Mouse (Mus musculus) forebrain, embryonic 13.5 days (tissue): Measurements from ENCODE around the gene Ccdc88c. TPM values are rescaled to one million over a fixed set of nuclear protein-coding genes. Genes with fewer than 3 reads are reported as not detected.

Source experiments
- ATAC-seq: fragments of 200-750 bp; cut with Nextera tagmentation; 2 replicates; pipeline ENCODE4 v1.8.0; 2017
- H3K27ac ChIP-seq: fragments of 300-500 bp; sonication (generic); 2 replicates; pipeline ENCODE4 v1.5.1; 2015; ENCODE audit warnings: inconsistent platforms, mild to moderate bottlenecking, moderate library complexity
- H3K27me3 ChIP-seq: fragments of 300-500 bp; sonication (generic); 2 replicates; pipeline ENCODE4 v1.6.1; 2015; ENCODE audit warnings: mild to moderate bottlenecking, inconsistent platforms
- H3K36me3 ChIP-seq: fragments of 300-500 bp; sonication (generic); 2 replicates; pipeline ENCODE4 v1.6.1; 2015; ENCODE audit warnings: mild to moderate bottlenecking, inconsistent platforms; ENCODE audit not compliant: poor library complexity, severe bottlenecking
- H3K4me1 ChIP-seq: fragments of 300-500 bp; sonication (generic); 2 replicates; pipeline ENCODE4 v1.6.1; 2015; ENCODE audit warnings: inconsistent platforms
- H3K4me2 ChIP-seq: fragments of 300-500 bp; sonication (generic); 2 replicates; pipeline ENCODE4 v1.6.1; 2015; ENCODE audit warnings: inconsistent platforms, mild to moderate bottlenecking, moderate library complexity
- H3K4me3 ChIP-seq: fragments of 300-500 bp; sonication (generic); 2 replicates; pipeline ENCODE4 v1.5.1; 2015; ENCODE audit warnings: mild to moderate bottlenecking, inconsistent platforms
- H3K9ac ChIP-seq: fragments of 300-500 bp; sonication (generic); 2 replicates; pipeline ENCODE4 v1.6.1; 2015; ENCODE audit warnings: mild to moderate bottlenecking, inconsistent platforms
- H3K9me3 ChIP-seq: fragments of 300-500 bp; sonication (generic); replicated peaks from 2 replicates; pipeline ENCODE4 v1.6.1; 2016; ENCODE audit warnings: inconsistent platforms
- WGBS: fragments of 180-500 bp; shearing (Covaris S2); methylation state at CpG from one replicate; pipeline ENCODE4 v1.1.7; 2015; 5-methylcytosine and 5-hydroxymethylcytosine counted together
- polyA plus RNA-seq: library from polyadenylated mRNA; unstranded; fragments of >200 nt; fragmentation: Nextera tagmentation; extraction: Ambion mirVana; gene quantifications from 2 replicates; pipeline ENCODE4 v1.2.1, GENCODE M21; 2015

The Ccdc88c gene
- polyA plus RNA-seq, 1 experiment from 2014 or later, result 20.7 TPM

- H3K4me3 ChIP-seq, result no peak overlapping the region
- H3K9me3 ChIP-seq, result no peaks in the 10 kb centered on the region
- H3K27me3 ChIP-seq, result no peaks in the 10 kb centered on the region
- H3K9ac ChIP-seq, result no peak overlapping the region
- no peak for ATAC-seq
- H3K27ac ChIP-seq, result no peak overlapping the region
- H3K4me1 ChIP-seq, result no peaks in the 10 kb centered on the region
- peaks cover 92% of the 10 kb centered on the region for H3K36me3 ChIP-seq
- 96% methylated on average over 5 of the region's 5 CpGs for WGBS
- H3K4me2 ChIP-seq, result no peak overlapping the region
Measured at GRCm38 (mm10) chr12:100934796-100935195, 94.1 kb downstream of the Ccdc88c start.

GRCm38 (mm10) chr12:100931653-100932052 lies 97.2 kb downstream of the Ccdc88c start:
- no peak overlapping the region for H3K4me2 ChIP-seq
- no peaks in the 10 kb centered on the region for H3K9me3 ChIP-seq
- no peak overlapping the region for H3K27ac ChIP-seq
- WGBS, result 97% methylated on average over 14 of the region's 14 CpGs
- no peak overlapping the region for H3K9ac ChIP-seq
- no peak for ATAC-seq
- peaks cover 95% of the 10 kb centered on the region for H3K36me3 ChIP-seq
- no peak overlapping the region for H3K4me3 ChIP-seq
- H3K4me1 ChIP-seq, result no peaks in the 10 kb centered on the region
- H3K27me3 ChIP-seq, result no peaks in the 10 kb centered on the region

- H3K9me3 ChIP-seq, result no peaks in the 10 kb centered on the region
- H3K4me1 ChIP-seq, result no peaks in the 10 kb centered on the region
- H3K9ac ChIP-seq, result no peak overlapping the region
- no peak overlapping the region for H3K4me2 ChIP-seq
- no peak overlapping the region for H3K27ac ChIP-seq
- peaks cover 82% of the 10 kb centered on the region for H3K36me3 ChIP-seq
- 94% methylated on average over 9 of the region's 9 CpGs for WGBS
- no peaks in the 10 kb centered on the region for H3K27me3 ChIP-seq
- no peak overlapping the region for H3K4me3 ChIP-seq
- ATAC-seq, result no peak
Measured at GRCm38 (mm10) chr12:100928286-100928685, 100.6 kb downstream of the Ccdc88c start.

- 73% methylated on average over 14 of the region's 14 CpGs for WGBS
- Histone ChIP-seq H3K27ac (no peak overlapping the region), H3K9ac (no peak overlapping the region), H3K4me1 (no peaks in the 10 kb centered on the region), H3K27me3 (no peaks in the 10 kb centered on the region), H3K9me3 (no peaks in the 10 kb centered on the region), H3K4me2 (no peak overlapping the region), H3K36me3 (peaks cover 83% of the 10 kb centered on the region), H3K4me3 (no peak overlapping the region)
- ATAC-seq, result peak; percentile 66
Measured at GRCm38 (mm10) chr12:100925644-100926619, 102.9 kb downstream of the Ccdc88c start.

GRCm38 (mm10) chr12:100924646-100925339 lies 104.1 kb downstream of the Ccdc88c start:
- Histone ChIP-seq H3K27me3 (no peaks in the 10 kb centered on the region), H3K4me2 (no peak overlapping the region), H3K36me3 (peaks cover 83% of the 10 kb centered on the region), H3K27ac (no peak overlapping the region), H3K4me3 (no peak overlapping the region), H3K4me1 (no peaks in the 10 kb centered on the region), H3K9ac (no peak overlapping the region), H3K9me3 (no peaks in the 10 kb centered on the region)
- no peak for ATAC-seq
- WGBS, result 93% methylated on average over 15 of the region's 15 CpGs

- 0 out of 2 replicates have a peak, but pooled peaks cover 9% of the 10 kb centered on the region for H3K27me3 ChIP-seq
- peaks cover 12% of the 10 kb centered on the region; the same call in 1 of the 2 replicates for H3K4me1 ChIP-seq
- no peaks in the 10 kb centered on the region for H3K9me3 ChIP-seq
- H3K9ac ChIP-seq, result no peak overlapping the region
- no peak for ATAC-seq
- no peak overlapping the region for H3K4me2 ChIP-seq
- peaks cover 50% of the 10 kb centered on the region for H3K36me3 ChIP-seq
- no peak overlapping the region for H3K4me3 ChIP-seq
- no peak overlapping the region for H3K27ac ChIP-seq
- 75% methylated on average over 12 of the region's 12 CpGs for WGBS
Measured at GRCm38 (mm10) chr12:100910731-100911130, 118.1 kb downstream of the Ccdc88c start.

- Histone ChIP-seq H3K27me3 (0 out of 2 replicates have a peak, but pooled peaks cover 9% of the 10 kb centered on the region), H3K4me2 (no peak overlapping the region), H3K4me1 (peaks cover 12% of the 10 kb centered on the region; the same call in 1 of the 2 replicates), H3K27ac (no peak overlapping the region), H3K9me3 (no peaks in the 10 kb centered on the region), H3K9ac (no peak overlapping the region), H3K4me3 (no peak overlapping the region), H3K36me3 (peaks cover 40% of the 10 kb centered on the region)
- WGBS, result 71% methylated on average over 6 of the region's 6 CpGs
- no peak for ATAC-seq
Measured at GRCm38 (mm10) chr12:100909765-100910164, 119.1 kb downstream of the Ccdc88c start.

- Histone ChIP-seq H3K9ac (peak overlapping the region; percentile 75), H3K4me2 (peak overlapping the region; percentile 91), H3K4me3 (peak overlapping the region; percentile 45), H3K4me1 (peaks cover 12% of the 10 kb centered on the region; the same call in 1 of the 2 replicates), H3K9me3 (no peaks in the 10 kb centered on the region), H3K27me3 (0 out of 2 replicates have a peak, but pooled peaks cover 9% of the 10 kb centered on the region), H3K36me3 (peaks cover 27% of the 10 kb centered on the region), H3K27ac (no peak overlapping the region)
- peak; percentile 48; the same call in 1 of the 2 replicates for ATAC-seq
- 15% methylated on average over 10 of the region's 10 CpGs for WGBS
Measured at GRCm38 (mm10) chr12:100908298-100909034, 120.4 kb downstream of the Ccdc88c start.

- Histone ChIP-seq H3K9ac (peak within 1 kb of the TSS; percentile 75), H3K4me2 (peak within 1 kb of the TSS; percentile 91), H3K27ac (no peak within 1 kb of the TSS), H3K4me3 (peak within 1 kb of the TSS; percentile 45), H3K4me1 (peaks cover 12% of the 10 kb centered on the region; the same call in 1 of the 2 replicates), H3K9me3 (no peaks in the 10 kb centered on the region), H3K36me3 (peaks cover 20% of the 10 kb centered on the region), H3K27me3 (0 out of 2 replicates have a peak, but pooled peaks cover 9% of the 10 kb centered on the region)
- peak; percentile 51 for ATAC-seq
- 3% methylated on average over 39 of the region's 39 CpGs for WGBS
Measured at GRCm38 (mm10) chr12:100907598-100908297, 121.1 kb downstream of the Ccdc88c start, which contains the start of gene Gpr68. Gene Gpr68 (minus strand): TSS chr12:100908198.

- WGBS, result 78% methylated on average over 5 of the region's 5 CpGs
- Histone ChIP-seq H3K4me1 (peaks cover 12% of the 10 kb centered on the region; the same call in 1 of the 2 replicates), H3K36me3 (peaks cover 11% of the 10 kb centered on the region; the same call in 1 of the 2 replicates), H3K9me3 (no peaks in the 10 kb centered on the region), H3K4me3 (no peak overlapping the region), H3K9ac (no peak overlapping the region), H3K4me2 (no peak overlapping the region), H3K27me3 (0 out of 2 replicates have a peak, but pooled peaks cover 9% of the 10 kb centered on the region), H3K27ac (no peak overlapping the region)
- ATAC-seq, result no peak
Measured at GRCm38 (mm10) chr12:100906861-100907260, 122.0 kb downstream of the Ccdc88c start.

GRCm38 (mm10) chr12:100903761-100904160 lies 125.1 kb downstream of the Ccdc88c start:
- H3K9ac ChIP-seq, result no peak overlapping the region
- H3K4me2 ChIP-seq, result no peak overlapping the region
- H3K36me3 ChIP-seq, result no peaks in the 10 kb centered on the region
- peaks cover 21% of the 10 kb centered on the region for H3K4me1 ChIP-seq
- peaks cover 28% of the 10 kb centered on the region for H3K27me3 ChIP-seq
- 89% methylated on average over 9 of the region's 9 CpGs for WGBS
- H3K27ac ChIP-seq, result no peak overlapping the region
- no peaks in the 10 kb centered on the region for H3K9me3 ChIP-seq
- no peak for ATAC-seq
- no peak overlapping the region for H3K4me3 ChIP-seq
